Mouse (Mus musculus) megakaryocyte, embryonic 14.5 days (primary cell): ENCODE data around the gene Hcn2.

Experiments
- FLI1 ChIP-seq: IDR thresholded peaks from 2 replicates; pipeline ENCODE4 v1.6.1; 2012; ENCODE audit warnings: low read length, inconsistent platforms, mixed read lengths
- GATA1 ChIP-seq: IDR thresholded peaks from 3 replicates; pipeline ENCODE4 v1.6.1; 2012; ENCODE audit warnings: mixed read lengths, low read length, inconsistent platforms, borderline replicate concordance

GRCm38 (mm10) chr10:79716254-79716987 is at the start of gene Hcn2:
- no peak for TF ChIP-seq FLI1
- no peak for TF ChIP-seq GATA1
